Mouse (Mus musculus): ENCODE data around the gene Hbq1b.
"Not testable (repeated sequence)": the region's sequence is repeated elsewhere in the genome, so short reads cannot be mapped to it uniquely, and the experiment has no call there.

DNA sequence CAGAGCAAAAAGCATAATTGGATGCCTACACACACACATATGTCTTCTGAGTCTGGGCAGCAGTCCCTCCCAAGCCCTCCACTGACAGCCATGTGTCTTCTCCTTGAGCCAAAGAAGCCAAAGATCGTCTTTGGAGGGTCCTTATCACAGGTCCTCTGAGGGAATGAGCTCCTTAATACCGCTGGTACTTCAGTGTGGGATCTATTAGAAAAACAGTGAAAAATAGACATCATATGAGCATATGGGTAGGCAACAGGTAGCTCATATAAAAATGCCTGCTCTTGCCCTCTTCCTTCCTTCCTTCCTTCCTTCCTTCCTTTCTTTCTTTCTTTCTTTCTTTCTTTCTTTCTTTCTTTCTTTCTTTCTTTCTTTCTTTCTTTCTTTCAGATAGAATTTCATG lies 2.2 kb upstream of the Hbq1b start:
- TF ChIP-seq GATA1 (IDR thresholded peaks at IDR 0.05; ENCODE audit: borderline replicate concordance, low read length); FLI1 (IDR thresholded peaks at IDR 0.05; ENCODE audit: low read length): not testable (repeated sequence)
